Mouse (Mus musculus) cerebellum, adult 11-12 months (tissue): ENCODE results near the gene Upk3bl.
"Not testable (repeated sequence)": the region's sequence is repeated elsewhere in the genome, so short reads cannot be mapped to it uniquely, and the experiment has no call there.

Experiments used
- DNase-seq: peaks from one replicate; pipeline ENCODE4 v3.0.0; 2022

Gene Upk3bl

DNA sequence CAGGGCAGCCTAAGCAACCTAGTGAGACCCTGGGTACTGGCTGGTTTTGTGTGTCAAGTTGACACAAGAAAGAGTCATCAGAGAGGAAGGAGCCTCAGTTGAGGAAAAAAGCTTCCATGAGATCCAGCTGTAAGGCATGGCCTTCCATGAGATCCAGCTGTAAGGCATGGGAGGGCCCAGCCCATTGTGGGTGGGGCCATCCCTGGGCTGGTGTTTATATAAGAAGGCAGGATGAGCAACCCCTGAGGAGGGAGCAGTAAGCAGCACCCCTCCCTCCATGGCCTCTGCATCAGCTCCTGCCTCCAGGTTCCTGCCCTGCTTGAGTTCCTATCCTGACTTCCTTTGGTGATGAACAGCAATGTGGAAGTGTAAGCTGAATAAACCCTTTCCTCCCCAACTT, 5.8 kb upstream of the Upk3bl start:
- DNase-seq, result not testable (repeated sequence)

DNA sequence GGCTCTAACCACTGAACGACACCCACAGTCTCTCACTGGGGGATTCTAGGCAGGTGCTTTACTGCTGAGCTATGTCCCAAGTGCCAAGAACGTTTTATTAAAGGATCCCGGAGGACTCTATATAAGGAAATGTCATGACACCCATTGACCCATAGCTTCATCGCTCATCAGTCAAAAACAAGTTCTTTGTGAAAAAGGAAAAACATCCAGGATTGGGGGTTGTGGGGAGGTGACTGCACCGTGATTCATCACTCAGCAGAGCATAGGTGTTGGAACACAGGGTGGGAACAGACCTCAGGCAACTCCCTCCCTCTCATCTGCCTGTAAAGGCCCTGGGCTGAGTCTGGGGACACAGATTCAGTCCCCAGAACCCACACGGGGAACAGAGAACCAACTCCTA, 4.4 kb upstream of the Upk3bl start:
- no peak for DNase-seq

DNA sequence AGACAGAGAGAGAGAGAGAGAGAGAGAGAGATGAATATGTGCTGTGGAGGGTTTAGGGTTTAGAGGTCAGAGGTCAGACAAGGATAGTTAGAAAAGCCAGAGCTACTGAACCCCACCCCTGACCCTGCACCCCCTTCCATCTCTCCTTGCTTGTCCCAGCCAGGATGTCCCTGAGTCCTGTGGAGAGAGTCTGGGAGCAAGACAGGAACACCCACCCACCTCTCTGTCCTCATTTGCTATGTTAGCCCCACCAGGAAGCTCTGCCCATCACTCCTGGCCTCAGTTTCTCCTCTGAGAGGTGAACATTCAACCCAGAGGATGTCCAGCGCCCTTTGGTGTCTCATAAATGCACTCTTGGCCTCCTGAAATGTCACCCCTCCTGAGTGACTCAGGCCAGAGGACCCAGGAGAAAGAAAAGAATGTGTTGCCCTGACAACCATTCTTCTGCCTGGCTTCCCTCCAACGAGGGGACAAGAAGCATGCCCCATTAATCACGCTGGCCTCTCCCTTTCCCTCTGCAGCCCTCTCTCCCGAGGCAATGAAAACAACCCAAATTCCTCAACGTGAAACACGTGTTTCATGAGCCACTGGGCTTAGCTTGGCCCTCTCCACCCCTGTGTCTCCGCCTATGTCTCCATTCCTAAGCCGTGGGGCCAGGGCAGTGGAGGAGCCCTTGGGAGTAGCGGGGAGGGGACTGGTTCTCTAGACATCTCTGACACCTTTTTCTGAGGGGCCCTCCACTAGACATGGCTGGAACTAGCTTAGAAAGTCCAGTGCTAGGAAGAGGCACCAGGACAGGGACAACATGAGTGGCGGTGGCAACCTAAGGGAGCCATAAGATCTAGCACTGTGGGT, 2.8 kb upstream of the Upk3bl start:
- DNase-seq, result no peak

DNA sequence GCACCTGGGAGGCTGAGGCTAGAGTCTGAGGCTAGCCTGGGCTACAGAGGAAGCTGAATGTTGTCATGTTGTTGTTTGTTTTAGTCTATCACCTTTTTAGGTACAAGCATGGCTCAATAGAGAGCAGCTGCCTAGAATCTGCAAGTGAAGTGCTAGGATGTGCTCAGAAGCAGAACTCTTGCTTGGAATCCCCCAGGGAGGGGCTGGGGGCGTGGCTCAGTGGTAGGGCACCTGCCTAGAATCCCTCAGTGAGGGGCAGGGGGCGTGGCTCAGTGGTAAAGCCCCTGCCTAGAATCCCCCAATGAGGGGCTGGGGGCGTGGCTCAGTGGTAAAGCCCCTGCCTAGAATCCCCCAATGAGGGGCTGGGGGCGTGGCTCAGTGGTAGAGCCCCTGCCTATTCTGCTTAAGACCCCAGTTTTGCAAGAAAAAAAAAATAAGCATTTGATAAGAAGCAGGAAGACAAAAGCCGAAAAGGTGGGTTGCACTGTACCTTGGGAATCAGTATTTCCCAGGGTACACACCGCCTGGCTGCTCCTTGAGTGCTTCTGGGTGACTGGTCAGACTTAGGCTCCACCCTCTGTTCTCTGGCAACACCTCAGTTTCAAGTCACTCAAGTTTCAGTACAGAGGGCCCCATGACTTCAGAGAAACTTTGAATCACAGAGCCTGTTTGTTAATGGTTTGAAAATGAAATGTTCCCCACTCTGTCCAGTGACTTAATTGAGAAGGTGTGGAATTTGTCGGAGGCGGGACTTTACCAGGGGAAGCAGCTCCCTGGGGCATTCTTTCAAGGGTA, 1.2 kb upstream of the Upk3bl start:
- no peak for DNase-seq

DNA sequence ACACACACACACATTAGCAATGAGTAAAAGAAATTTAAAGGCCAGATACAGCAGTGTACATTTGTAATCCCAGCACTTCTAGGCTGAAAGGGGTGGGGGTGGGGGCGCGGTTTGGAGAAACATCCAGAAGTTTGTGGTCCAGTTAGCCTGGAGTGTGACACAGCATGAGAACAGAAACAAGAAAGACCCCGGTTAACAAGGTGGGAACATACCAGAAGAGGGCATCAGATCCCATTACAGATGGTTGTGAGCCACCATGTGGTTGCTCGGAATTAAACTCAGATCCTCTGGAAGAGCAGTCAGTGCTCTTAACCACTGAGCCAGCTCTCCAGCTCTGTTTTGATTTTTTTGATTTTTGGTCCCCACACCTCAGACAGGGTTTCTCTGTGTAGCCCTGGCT, 1.8 kb downstream of the Upk3bl start:
- no peak for DNase-seq

DNA sequence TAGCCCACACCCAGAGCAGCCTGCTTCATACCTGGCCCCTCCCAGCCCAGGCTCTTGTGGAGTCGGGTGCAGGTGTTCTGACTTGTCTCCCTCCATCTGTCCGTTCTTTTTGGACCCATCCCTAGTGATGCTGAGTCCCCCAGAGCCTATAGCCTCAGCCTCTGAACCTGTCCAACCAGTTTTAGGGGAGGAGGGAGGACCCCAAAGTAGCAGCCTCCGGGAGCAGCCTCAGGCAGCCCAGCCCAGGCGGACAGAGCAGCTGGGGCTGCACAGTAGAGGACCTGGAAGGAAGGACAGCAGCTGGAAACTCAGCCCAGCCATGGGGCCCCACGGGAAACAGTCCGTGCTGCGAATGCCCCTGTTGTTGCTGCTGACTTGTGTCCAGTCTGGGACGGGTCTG, 2.8 kb downstream of the Upk3bl start:
- no peak for DNase-seq

DNA sequence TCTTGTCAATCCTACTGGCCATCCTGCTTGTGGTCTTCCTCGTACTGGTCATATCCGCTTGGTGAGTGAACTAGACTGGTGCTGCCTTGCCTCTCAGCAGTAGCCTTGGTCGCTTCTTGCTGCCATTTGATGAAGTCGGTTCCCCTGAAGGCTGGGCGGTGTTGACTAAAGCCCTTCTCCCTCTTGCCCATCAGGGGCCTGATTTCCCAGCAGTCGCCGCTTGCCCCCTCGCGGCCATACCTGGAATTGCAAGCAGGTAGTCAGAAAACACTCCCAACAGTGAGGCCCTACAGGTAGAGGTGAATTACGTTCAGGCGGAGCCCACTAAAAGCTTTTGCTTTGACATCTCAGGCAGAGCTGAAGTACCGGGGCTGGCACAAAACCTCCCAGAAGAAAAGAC, 7.3 kb downstream of the Upk3bl start:
- DNase-seq, result peak; percentile 48

DNA sequence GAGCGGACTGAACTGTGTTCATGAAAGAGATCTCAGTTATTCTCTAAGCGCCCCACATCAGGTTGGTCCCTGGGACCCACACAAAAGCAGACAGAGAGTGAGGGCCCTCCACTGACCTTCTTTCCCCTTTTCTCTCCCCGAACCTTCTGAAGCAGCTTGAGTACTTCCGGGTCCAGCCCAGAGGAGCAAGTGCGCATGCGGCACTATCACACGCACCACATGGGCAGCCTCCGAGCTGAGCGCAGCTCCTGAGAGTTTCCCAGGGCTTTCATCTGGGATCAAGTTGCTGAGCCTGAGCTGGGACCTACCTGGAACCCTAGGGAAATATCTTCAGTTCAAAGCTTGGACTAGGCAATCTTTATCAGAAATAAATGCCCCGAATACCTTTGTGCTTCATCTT, 9.6 kb downstream of the Upk3bl start:
- DNase-seq, result no peak

DNA sequence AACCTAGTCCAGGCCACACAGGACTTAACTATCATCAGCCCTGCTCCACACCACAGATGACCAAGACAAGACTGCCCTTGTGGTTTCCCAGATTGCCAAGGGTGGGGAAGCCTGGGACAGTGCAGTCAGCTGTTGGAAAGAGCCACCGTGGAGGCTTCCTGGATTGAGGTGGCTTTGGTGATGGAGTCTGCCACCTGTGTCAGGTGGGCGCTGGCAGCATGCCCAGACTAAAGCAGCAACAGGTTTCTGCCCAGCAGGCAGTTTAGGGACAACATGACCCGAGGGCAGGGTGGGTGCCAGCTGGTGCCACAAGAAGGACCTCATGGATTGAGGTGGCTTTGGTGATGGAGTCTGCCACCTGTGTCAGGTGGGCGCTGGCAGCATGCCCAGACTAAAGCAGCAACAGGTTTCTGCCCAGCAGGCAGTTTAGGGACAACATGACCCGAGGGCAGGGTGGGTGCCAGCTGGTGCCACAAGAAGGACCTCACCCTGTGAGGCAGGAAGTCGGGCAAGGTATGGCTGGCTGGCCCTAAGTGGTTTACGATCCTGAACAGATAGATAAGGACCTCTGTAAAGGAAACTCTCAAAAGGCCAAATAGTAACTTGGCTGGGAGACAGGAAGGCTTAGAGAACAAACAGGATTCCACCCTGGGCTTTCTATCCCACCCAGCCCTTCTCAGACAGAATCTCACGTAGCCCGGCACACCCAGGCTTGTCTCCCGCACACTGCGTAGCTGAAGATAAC, 12.3 kb downstream of the Upk3bl start:
- not testable (repeated sequence) for DNase-seq

DNA sequence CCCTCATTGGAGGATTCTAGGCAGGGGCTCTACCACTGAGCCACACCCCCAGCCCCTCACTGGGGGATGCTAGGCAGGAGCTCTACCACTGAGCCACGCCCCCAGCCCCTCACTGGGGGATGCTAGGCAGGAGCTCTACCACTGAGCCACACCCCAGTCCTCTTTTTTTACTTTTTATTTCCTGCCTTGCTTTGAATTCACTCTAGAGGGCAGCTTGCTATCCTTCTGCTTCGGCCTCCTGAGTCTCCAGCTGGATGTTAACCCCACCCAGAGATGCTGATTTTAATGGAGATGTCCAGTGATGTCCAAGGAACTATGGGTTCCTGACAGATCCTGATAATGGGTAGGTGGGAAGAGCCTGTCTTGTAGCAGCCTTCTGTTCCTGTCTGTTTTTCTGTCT, 15.1 kb downstream of the Upk3bl start:
- DNase-seq, result no peak

DNA sequence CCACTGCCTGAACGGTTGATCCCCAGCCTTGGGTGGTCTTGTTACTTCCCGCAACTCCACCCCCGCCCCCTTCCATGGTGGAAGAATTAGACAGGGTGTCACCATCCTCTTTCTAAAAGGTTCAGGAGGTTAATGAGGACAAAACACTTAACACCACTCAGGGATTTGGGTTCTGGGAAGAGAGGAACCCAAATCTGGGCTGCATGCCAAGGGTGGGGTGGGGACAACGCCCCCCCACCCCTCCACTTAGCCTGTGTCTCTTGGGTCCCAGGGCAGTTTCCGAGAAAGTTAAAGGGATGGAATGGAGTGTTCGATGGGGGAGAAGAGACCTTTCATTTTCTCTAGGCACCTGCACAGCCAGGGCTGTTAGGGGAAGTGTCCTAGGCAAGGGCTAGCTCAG, 18.8 kb downstream of the Upk3bl start:
- DNase-seq, result no peak

DNA sequence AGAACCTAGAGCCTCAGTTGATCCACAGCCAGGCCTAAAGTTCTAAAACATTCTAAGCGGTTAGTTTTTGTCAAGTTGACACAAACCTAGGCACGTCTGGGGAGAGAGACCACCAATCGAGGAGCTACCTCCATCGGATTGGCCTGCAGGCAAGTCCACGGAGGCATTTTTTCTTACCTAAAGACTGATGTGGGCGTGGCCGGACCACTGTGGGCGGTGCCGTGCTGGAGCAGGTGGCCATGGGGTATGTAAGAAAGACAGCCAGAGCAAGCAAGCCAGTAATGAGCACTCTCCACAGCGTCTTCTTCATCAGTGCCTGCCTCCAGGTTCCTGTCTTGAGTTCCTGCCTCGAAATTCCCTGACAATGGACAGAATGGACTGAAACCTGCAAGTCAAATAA, 19.2 kb downstream of the Upk3bl start:
- DNase-seq, result no peak

DNA sequence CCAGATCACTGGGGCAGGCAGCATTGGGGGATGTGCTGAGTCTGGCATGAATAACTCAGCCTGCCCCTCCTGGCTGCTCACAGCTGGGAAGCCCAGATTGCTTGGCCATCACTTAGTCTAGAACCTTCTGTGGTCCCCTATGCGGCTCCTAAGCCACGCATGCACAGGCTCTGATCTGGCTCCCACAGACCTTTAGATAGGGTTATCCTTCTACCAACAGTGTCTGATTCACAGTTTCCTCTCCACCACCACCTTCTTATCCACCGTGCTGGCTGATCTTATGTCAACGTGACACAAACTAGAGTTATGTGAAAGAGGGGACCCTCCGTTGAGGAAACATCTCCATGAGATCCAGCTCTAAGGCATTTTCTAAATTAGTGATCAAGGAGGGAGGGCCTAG, 20.8 kb downstream of the Upk3bl start:
- no peak for DNase-seq

DNA sequence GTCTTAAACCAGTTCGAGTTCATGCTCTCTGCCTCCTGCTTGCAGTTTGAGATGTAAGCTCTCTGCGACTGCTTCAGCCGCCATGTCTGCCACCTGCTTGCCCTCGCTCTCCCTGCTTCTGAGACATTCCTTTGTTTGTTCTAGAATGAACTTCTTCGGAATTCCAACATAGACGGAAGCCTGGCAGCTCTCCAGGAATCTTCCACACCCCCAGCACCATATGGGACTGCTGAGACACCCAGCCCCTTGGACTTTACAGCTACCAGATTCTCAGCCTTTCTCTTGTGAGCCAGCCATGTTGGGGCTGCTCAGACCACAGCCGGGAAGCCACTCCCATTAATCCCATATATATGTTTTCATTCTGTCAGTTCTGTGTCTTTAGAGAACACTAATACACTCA, 22.0 kb downstream of the Upk3bl start:
- no peak for DNase-seq

DNA sequence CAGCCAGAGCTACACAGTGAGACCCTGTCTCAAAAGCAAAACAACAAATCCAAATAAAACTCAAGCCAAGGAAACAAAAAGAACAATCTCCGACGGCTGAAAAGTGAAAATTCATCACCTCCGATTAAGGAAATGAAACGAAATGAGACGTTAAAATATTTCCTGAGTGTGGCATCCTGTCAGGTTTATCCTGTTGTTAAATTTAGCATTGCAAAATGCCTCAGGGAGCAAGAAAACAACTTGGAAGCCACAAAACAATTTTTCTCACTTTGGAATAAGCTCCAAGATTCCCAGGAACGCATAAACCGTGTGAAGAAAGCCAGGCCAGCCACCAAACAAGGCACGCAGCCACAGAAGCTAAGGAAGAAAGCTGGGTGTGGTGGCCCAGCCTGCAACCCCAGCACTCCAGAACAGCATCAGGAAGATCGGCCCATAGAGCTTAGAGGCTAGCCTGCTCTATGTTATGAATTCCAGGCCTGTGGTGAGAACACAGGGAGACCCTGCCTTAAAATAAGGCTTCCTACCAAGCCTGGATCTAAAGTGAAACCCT, 22.8 kb downstream of the Upk3bl start:
- no peak for DNase-seq

DNA sequence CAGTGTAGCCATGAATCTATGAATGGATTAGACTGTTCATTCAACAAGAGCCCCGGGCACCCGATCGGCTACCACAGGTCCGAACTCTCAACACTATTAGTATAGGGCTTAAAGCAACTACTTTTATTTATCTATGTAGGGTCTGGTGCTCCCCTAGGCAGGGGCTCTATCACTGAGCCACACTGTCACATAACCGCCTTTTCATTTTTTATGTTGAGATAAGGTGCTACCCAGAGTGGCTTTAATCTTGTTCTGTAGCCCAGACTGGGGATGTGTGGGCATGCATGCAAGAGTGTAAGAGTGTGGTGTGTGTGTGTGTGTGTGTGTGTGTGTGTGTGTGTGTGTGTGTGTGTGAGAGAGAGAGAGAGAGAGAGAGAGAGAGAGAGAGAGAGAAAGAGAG, 23.8 kb downstream of the Upk3bl start:
- DNase-seq, result no peak

DNA sequence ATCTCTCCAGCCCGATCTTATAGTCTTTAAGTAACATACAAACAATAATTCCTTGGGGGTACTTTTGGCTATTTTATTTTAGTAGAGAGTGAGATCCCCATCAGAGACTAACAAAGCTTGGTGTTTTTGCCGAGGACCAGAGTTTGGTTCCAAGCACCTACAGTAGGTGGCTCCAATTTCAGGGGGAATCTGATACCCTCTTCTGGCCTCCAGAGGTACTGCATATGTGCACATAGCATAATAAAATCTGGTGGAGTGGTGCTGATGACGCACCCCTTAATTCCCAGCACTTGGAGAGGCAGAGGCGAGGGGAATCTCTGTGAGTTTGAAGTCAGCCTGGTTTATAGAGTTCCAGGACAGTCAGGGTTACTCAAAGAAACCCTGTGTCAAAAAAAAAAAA, 28.1 kb downstream of the Upk3bl start:
- no peak for DNase-seq

DNA sequence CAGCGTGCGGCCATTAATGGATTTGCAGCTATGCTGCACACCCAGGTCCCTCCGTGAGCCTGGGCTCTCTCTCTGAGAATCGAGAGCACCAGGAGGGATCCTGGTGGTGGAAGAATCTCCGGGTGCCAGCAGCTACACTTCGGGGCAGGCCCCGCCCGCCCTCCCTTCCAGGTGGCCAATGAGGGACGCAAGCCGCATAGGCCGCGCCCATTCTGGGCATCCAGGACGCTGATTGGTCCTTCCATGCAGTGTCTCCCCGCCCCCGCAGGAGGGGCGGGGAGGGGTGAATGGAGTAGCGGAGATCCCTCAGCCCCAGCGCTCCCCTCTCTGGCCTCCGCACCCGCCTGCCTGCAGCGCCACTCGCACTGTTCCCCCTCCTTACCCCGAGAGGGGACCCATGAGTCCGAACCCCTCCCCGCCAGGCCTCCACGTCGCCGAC, 29.4 kb downstream of the Upk3bl start, which contains the start of gene Rasa4:
Rasa4 (plus strand) TSS at position 248 of the 439 bp plus-strand sequence.
- peak; percentile 94 for DNase-seq

DNA sequence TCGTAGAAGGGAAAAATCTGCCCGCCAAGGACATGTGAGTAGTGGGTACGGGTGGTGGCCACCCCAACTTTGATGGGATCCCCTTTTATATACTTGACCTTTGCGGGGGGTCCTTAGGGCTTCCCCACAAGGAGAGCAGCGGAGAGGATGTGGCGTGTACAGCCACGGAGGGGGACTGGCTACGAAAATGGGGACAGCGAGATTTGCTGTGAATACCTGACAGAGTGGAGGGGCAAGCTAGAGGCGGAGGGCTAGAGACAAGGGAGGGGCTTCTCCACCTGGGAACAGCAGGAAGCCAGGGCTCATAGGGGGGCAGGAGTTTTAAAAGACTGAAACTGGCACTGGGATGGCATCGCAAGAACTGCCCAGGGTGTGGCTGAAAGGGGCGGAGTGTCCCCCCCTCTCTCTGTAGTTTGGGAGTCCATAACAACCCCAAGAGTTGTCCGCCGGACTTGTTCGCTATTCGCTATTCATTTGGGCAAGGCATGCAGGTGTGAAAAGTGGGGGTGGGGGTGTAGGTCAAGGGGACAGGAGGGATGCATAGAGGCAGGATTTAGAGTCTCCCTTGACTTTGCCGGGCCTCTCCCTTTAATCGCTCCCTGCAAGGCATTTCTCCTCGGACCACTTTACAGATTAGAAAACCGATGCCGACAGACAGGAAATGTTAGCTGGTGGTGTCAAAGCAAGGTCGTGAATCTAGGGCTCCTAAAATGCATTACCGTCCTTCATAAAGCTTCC, 30.0 kb downstream of the Upk3bl start:
- DNase-seq, result no peak

DNA sequence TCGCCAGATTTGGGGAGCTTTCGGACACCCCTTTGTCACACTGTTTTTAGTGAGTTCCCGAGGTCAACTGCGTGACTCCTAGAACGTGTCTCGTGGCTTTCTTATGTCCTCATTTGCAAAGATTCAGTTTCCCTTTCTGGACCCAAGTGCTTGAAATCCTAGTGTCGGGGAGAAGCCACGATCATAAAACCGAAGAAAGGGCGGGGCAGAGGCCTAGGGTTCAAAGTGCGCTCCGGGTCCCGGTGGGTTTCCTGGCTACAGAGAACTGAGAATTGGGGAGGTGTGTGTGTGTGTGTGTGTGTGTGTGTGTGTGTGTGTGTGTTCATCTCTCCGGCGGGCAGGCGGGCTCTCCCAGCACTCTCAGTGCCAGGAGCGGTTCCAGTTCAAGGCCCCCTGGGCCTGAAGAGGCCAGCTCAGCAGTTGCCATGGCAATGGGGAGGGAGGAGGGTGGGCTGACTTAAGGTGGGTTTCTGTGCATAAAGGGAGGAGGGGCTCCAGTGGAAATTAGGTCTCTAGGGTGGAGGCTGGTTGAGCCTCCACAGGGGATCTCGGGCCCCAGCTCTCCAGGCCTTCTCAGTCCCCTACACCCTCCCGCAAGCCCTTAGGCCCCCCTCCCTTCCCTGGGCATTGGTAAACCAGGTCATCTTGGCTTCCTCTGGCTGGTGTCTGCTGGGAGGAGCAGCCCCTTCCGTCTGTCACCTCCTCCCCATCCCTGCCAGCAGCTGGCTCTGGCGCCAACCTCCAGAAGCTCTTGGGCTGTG, 30.8 kb downstream of the Upk3bl start:
- DNase-seq, result peak; percentile 82

DNA sequence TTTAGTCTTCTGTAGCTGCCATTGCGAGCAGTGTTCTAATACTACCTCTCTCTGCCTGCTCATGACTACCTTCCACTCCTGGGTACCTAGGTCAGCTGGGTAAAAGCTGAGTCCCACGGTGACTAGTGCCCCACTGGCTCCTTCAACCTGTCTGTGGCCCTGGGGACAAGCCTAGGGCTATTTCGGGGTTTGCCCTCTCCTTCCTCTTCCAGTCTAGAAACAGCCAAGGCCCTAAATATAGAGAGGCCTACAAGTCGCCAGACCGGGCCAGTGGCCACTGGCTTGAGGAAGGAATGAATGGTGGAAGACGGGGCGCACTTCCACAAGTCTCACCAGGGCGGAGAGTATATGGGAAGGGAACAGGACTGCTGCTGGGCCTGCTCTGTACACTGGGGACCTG, 32.0 kb downstream of the Upk3bl start:
- no peak for DNase-seq
